Mouse (Mus musculus) ES-CJ7 (cell line): ENCODE measurements around the gene Mef2b.
A peak's percentile ranks its signal among the peaks of the same experiment; 100 is the strongest.
"Not testable (repeated sequence)": the region's sequence is repeated elsewhere in the genome, so short reads cannot be mapped to it uniquely, and the experiment has no call there.

Experiments
- DNase-seq: peaks from one replicate; pipeline ENCODE4 v3.0.0; 2011; ENCODE audit warnings: low read depth, low spot score

Gene Mef2b

GRCm38 (mm10) chr8:70178231-70178630, 38.7 kb downstream of the Mef2b start:
- no peak for DNase-seq

- peak; percentile 57 for DNase-seq
Measured at GRCm38 (mm10) chr8:70179082-70179481, 39.6 kb downstream of the Mef2b start.

- no peak for DNase-seq
Measured at GRCm38 (mm10) chr8:70181212-70181902, 41.8 kb downstream of the Mef2b start.

GRCm38 (mm10) chr8:70181903-70182252, 42.4 kb downstream of the Mef2b start:
- no peak for DNase-seq

DNA sequence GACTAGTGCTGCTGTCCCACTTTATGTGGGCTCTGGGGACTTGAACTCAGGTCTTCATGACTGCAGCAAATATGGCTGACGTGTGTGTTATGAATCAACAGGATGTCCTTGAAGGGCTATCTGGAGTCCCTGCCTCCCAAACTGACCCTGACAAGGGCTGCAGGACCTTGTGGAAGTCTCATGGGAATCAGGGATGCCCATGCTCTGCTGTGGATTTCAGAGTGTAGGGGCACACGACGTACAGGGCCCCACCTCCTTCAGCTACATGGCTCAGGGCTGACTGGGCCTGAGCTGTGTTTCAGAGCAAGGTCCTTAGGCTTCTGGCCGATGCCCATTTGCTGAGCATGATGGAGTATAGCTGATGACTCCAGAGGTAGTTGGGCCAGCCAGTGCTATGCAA, 43.7 kb downstream of the Mef2b start:
- no peak for DNase-seq

DNA sequence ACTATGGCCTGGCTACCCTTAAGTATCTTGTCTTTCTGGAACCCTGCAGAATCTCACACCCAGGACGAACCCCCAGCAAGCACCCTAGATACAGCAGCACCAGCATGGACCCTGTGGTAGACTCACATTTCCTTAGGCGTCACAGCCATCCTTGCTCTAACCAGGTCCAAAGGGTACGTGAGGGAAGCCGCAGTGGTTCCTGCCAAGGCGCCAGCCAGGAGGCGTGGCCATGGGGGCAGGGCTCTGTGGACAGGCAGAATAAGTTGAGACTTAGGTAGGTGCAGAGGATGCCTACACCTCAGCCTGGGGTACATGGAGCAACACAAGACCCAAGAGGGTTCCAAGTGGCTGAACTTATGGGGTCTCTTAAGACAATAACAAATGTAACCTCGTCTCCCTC, 49.2 kb downstream of the Mef2b start:
- no peak for DNase-seq

DNA sequence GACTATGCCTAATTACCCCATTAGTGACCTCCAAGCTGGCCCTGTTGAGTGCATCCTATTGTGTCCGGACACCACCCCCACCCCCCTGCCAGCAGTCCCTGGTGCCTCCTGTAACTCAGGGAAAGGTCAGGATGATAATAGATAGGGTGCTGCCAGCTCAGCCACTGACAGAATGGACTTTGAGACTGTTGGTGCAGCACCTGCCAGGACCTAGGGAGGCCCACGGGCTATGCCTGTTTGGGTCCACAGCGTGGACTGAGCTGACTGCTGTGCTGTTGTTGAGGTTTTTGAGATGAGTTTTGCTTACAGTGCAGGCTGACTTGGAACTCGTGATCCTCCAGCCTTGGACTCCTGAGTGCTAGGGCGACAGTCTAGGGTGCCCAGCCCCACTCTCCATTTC, 53.7 kb downstream of the Mef2b start:
- DNase-seq, result no peak

DNA sequence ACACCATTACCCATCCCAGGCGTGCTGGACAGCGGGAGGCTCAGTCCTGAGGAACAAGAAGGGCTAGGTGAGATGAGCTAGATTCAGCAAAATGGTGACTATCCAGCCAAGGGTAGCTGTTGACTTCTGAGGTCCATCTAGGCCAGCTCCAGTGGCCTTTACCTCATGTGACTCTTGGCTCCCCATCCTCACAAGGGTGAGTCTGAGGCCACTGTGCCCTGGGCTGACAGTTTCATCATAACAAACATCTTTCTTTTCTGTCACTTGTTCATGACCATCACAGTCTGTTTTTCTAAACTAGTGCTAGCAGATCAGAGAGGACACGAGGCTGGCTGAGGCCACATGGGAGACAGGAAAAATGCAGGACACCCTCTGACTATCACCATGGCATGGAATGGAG, 54.7 kb downstream of the Mef2b start:
- DNase-seq, result no peak

DNA sequence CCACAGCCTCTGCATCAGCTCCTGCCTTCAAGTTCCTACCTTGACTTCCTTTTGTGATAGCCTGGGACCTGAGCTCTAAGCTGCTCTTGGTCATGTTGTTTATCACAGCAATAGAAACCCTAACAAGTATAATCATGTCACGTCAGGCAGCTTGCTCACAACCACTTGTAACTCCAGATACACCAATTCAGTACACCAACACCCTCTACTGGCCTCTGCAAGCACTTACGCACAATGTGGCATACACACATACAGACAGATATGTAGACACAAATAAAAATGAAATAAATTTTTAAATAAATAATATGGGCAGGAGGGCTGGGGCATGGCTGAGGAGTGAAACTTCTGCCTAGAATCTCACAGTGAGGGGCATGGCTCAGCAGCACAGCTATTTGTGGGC, 56.3 kb downstream of the Mef2b start:
- peak; percentile 44 for DNase-seq

DNA sequence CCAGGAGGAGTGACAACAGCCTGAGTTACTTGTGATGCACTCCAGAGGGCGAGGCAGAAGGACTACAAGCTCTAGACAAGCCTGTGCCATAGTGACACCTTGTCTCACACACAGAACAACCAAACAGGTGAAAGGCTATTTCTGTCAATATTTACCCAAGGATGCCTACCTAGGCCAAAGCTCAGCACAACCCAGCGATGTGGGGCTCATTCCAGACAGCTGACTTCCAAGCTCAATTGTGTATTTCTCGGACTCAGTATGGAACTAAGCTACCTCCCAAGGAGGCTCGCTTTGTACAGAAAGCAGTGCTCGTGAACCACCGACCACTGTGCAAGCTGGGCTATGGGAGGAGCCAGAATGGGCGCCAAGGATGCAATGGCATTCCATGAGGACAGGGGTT, 58.1 kb downstream of the Mef2b start:
- DNase-seq, result no peak

DNA sequence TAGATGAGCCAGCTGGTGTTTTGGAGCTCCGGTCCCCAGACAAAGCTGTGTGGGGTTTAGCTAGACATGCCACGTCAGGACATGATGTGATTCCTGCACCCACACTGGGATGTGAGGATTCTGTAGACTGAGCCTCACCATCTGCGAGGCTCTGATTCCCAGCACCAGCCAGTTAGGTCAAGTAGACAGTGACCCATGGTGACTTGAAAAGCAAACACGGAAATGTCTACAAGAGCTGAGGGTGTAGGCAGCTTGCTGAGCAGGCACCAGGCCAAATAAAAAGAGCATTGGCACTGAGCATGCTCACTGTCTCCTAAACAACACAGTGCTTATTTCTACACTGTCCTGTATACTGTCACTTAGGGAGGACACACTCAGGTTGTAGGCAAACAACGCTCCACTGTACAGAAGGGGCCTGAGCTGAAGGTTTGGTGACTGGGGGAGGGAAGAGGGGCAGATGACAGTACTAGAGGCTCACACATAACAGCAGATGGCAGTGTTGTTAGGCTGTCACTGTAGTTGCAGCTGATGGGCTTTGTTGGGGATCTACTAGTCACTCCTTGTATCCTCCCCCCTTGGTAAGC, 60.7 kb downstream of the Mef2b start:
- DNase-seq, result no peak

GRCm38 (mm10) chr8:70201417-70201816, 61.9 kb downstream of the Mef2b start:
- DNase-seq, result no peak

- no peak for DNase-seq
Measured at GRCm38 (mm10) chr8:70203072-70203471, 63.6 kb downstream of the Mef2b start.

- no peak for DNase-seq
Measured at GRCm38 (mm10) chr8:70204757-70205156, 65.2 kb downstream of the Mef2b start.

- DNase-seq, result peak; percentile 51
Measured at GRCm38 (mm10) chr8:70208130-70208529, 68.6 kb downstream of the Mef2b start.

- peak; percentile 59 for DNase-seq
Measured at GRCm38 (mm10) chr8:70210538-70210937, 71.0 kb downstream of the Mef2b start.

DNA sequence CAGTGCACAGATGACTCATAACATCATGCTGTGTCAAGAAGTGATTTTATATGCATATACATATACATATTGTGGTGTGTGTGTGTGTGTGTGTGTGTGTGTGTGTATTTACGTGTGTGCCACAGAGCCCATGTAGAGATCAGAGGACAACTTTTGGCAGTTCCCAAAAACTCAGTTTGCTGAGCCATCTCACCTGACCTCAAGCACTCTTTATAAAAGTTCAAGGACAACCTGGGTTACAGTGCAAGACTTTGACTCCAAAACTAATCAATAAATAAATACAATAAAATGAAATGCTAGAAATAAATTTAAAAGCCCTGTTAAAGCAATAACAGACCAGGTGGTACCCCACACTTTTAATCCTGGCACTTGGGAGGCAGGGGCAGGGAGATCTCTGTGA, 71.8 kb downstream of the Mef2b start:
- DNase-seq, result no peak

DNA sequence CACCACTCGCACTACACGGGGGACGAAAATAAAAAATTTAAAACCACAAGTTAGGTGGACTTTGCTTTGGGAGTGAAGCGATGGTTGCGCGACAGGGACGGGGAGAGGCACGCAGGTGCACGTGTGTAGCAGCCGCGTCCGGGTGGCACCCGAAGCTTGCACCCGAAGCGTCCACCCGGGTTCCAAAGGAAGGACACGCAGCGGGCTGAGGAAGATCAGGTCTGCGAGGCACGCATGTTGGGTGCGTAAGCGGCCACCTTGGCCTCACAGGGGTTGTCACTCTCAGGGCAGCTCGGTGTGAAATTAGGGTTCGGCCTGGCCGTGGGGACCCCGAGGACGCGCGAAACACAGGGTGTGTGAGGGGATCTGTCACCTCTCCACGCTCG, 72.2 kb downstream of the Mef2b start:
- DNase-seq, result no peak

DNA sequence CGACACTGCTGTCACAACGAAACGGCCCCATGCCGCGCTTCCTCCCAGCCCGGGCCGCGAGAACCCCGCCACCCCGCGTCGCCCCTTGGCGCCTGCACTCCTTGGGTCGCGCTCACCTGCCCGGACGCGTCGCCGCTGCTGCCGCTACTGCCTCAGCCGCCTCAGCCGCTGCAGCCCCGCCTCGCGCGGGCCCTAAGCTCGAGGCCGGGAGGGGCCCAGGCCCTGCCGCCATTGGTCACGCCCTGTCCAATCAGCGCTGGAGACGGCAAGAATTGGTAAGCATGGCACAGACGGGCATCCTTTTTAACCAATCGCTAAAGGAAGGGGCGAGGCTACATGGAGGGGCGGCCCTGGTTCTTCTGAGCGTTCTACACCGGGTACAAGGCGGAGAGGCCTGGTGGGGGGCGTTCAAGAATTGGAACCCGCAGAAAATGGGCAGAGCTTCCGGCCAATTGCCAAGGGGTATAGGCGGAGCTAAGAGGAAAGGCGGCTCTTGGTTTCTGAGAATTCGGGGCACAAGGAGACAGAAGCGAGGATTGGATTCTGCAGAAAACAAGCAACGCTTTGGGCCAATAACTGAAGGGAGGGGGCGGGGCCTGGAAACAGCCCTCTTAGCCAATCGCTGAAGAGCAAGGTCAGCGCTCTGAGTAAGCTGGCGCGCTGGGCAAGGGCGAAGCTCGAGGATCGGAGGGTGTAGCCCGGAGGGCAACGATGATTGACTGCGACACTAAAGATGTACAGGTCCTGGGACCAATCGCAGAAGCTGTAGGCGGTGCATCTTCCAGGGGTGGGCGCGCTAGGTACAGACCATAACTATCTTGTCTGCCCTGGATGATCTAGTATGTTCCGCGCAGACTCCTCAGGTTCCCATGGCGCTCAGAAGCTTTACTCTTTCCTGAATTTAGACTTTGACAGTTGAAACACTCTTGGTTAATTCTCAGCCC, 72.9 kb downstream of the Mef2b start, which contains the start of gene Slc25a42:
Slc25a42 (minus strand) TSS at position 194 of the 944 bp plus-strand sequence.
- peak; percentile 100 for DNase-seq

DNA sequence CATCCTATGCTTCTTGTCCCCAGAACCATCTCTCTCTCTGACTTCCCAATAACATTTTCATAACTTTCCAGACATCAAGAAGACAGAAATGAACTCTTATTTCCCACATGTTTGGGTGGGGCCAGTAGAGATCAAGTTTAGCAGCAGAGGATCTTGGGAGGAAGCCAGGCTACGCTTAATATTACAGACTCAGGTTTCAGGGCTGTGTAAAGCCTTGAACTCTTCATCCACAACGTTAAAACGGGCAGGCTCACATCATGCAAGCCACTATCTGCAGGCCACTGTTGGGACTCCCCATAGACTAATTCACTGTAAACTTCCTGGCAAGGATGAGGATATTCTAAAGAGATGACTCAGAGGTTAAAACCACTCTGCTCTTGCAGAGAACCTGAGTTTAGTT, 74.9 kb downstream of the Mef2b start:
- no peak for DNase-seq

GRCm38 (mm10) chr8:70215092-70215491, 75.6 kb downstream of the Mef2b start:
- no peak for DNase-seq

GRCm38 (mm10) chr8:70216161-70216560, 76.7 kb downstream of the Mef2b start:
- not testable (repeated sequence) for DNase-seq

DNA sequence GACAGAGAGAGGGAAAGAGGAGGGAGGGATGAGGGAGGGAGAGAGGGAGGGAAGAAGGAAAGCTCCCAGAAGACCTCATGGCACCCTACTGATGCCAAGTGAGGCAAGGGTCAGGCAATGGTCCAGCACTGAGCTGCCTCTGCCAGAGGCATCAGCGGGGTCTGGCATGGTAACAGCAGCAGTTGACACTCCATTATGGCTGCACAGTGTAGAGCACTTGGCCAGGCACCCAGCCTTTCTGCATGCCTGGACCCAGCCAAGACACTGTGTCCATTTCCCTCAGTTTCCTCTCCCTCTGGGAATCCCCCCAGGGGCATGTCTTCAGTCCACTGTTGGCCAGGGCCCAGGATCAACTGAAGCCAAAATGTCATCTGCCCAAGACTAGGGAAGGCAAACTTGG, 77.1 kb downstream of the Mef2b start:
- no peak for DNase-seq
